Mouse (Mus musculus): ENCODE measurements at regions not wholly inside any gene's neighbourhood (a gene's known extent, or its start where the extent isn't known, plus 50 kb on each side); places are given as distances from the start of the nearest gene placed in this dataset.
A peak's percentile ranks its signal among the peaks of the same experiment; 100 is the strongest.

- ATAC-seq (ENCODE audit: low FRiP score, low TSS enrichment): no peak
- Histone ChIP-seq H3K4me1 (ENCODE audit: insufficient read depth, low read length) (no peaks in the 10 kb centered on the region; the same call in 1 of the 2 replicates), H3K9ac (replicated peaks; ENCODE audit: low read length) (no peak overlapping the region), H3K4me3 (ENCODE audit: low read length) (no peak overlapping the region), H3K36me3 (ENCODE audit: insufficient read depth, low read length) (no peaks in the 10 kb centered on the region), H3K4me2 (replicated peaks; ENCODE audit: low read depth, low read length) (no peak overlapping the region), H3K27ac (ENCODE audit: low read length) (no peak overlapping the region), H3K9me3 (ENCODE audit: low read length) (no peaks in the 10 kb centered on the region), H3K27me3 (ENCODE audit: insufficient read depth, low read length) (no peaks in the 10 kb centered on the region)
- 62% methylated on average over 11 of the region's 11 CpGs for WGBS
These were observed 108.1 kb upstream of the Usp25 start for GRCm38 (mm10) chr16:76905205-76905996.

GRCm38 (mm10) chr16:76899083-76899482, 114.4 kb upstream of the Usp25 start:
- no peaks in the 10 kb centered on the region for H3K27me3 ChIP-seq (ENCODE audit: insufficient read depth, low read length)
- H3K36me3 ChIP-seq (ENCODE audit: insufficient read depth, low read length): no peaks in the 10 kb centered on the region
- H3K4me2 ChIP-seq (replicated peaks; ENCODE audit: low read depth, low read length): no peak overlapping the region; the same call in 1 of the 2 replicates
- WGBS: 13% methylated on average over 7 of the region's 7 CpGs
- H3K9me3 ChIP-seq (ENCODE audit: low read length): no peaks in the 10 kb centered on the region
- no peak overlapping the region for H3K27ac ChIP-seq (ENCODE audit: low read length)
- no peak overlapping the region for H3K9ac ChIP-seq (replicated peaks; ENCODE audit: low read length)
- no peak for ATAC-seq (ENCODE audit: low FRiP score, low TSS enrichment)
- H3K4me3 ChIP-seq (ENCODE audit: low read length): no peak overlapping the region
- peaks cover 6% of the 10 kb centered on the region; the same call in 1 of the 2 replicates for H3K4me1 ChIP-seq (ENCODE audit: insufficient read depth, low read length)

GRCm38 (mm10) chr16:76896305-76896704, 117.2 kb upstream of the Usp25 start:
- Histone ChIP-seq H3K4me1 (ENCODE audit: insufficient read depth, low read length) (peaks cover 6% of the 10 kb centered on the region; the same call in 1 of the 2 replicates), H3K9me3 (ENCODE audit: low read length) (no peaks in the 10 kb centered on the region), H3K27me3 (ENCODE audit: insufficient read depth, low read length) (no peaks in the 10 kb centered on the region), H3K36me3 (ENCODE audit: insufficient read depth, low read length) (no peaks in the 10 kb centered on the region), H3K27ac (ENCODE audit: low read length) (no peak overlapping the region), H3K4me2 (replicated peaks; ENCODE audit: low read depth, low read length) (peak overlapping the region; percentile 37), H3K4me3 (ENCODE audit: low read length) (peak overlapping the region; percentile 10; the same call in 1 of the 2 replicates), H3K9ac (replicated peaks; ENCODE audit: low read length) (peak overlapping the region; percentile 38; the same call in 1 of the 2 replicates)
- WGBS: 10% methylated on average over 13 of the region's 13 CpGs
- ATAC-seq (ENCODE audit: low FRiP score, low TSS enrichment): peak; percentile 86

GRCm38 (mm10) chr16:76895781-76896180, 117.7 kb upstream of the Usp25 start:
- Histone ChIP-seq H3K27me3 (ENCODE audit: insufficient read depth, low read length) (no peaks in the 10 kb centered on the region), H3K4me1 (ENCODE audit: insufficient read depth, low read length) (peaks cover 6% of the 10 kb centered on the region; the same call in 1 of the 2 replicates), H3K36me3 (ENCODE audit: insufficient read depth, low read length) (no peaks in the 10 kb centered on the region), H3K4me3 (ENCODE audit: low read length) (no peak overlapping the region), H3K4me2 (replicated peaks; ENCODE audit: low read depth, low read length) (no peak overlapping the region), H3K27ac (ENCODE audit: low read length) (no peak overlapping the region), H3K9me3 (ENCODE audit: low read length) (no peaks in the 10 kb centered on the region), H3K9ac (replicated peaks; ENCODE audit: low read length) (no peak overlapping the region)
- ATAC-seq (ENCODE audit: low FRiP score, low TSS enrichment): no peak
- WGBS: 49% methylated on average over 5 of the region's 5 CpGs

GRCm38 (mm10) chr16:76878576-76878975, 134.9 kb upstream of the Usp25 start:
- no peak overlapping the region for H3K4me3 ChIP-seq (ENCODE audit: low read length)
- no peaks in the 10 kb centered on the region for H3K9me3 ChIP-seq (ENCODE audit: low read length)
- no peak overlapping the region for H3K27ac ChIP-seq (ENCODE audit: low read length)
- WGBS: 72% methylated on average over 2 of the region's 2 CpGs
- no peaks in the 10 kb centered on the region for H3K4me1 ChIP-seq (ENCODE audit: insufficient read depth, low read length)
- H3K4me2 ChIP-seq (replicated peaks; ENCODE audit: low read depth, low read length): no peak overlapping the region
- H3K36me3 ChIP-seq (ENCODE audit: insufficient read depth, low read length): no peaks in the 10 kb centered on the region
- no peak for ATAC-seq (ENCODE audit: low FRiP score, low TSS enrichment)
- H3K9ac ChIP-seq (replicated peaks; ENCODE audit: low read length): no peak overlapping the region
- H3K27me3 ChIP-seq (ENCODE audit: insufficient read depth, low read length): no peaks in the 10 kb centered on the region

GRCm38 (mm10) chr16:76875397-76876018, 138.0 kb upstream of the Usp25 start:
- no peaks in the 10 kb centered on the region for H3K9me3 ChIP-seq (ENCODE audit: low read length)
- no peak overlapping the region for H3K4me3 ChIP-seq (ENCODE audit: low read length)
- no peaks in the 10 kb centered on the region for H3K27me3 ChIP-seq (ENCODE audit: insufficient read depth, low read length)
- WGBS: 76% methylated on average over 3 of the region's 3 CpGs
- no peaks in the 10 kb centered on the region for H3K36me3 ChIP-seq (ENCODE audit: insufficient read depth, low read length)
- no peak overlapping the region for H3K4me2 ChIP-seq (replicated peaks; ENCODE audit: low read depth, low read length)
- H3K4me1 ChIP-seq (ENCODE audit: insufficient read depth, low read length): no peaks in the 10 kb centered on the region
- H3K27ac ChIP-seq (ENCODE audit: low read length): no peak overlapping the region
- no peak overlapping the region for H3K9ac ChIP-seq (replicated peaks; ENCODE audit: low read length)
- no peak for ATAC-seq (ENCODE audit: low FRiP score, low TSS enrichment)

- H3K36me3 ChIP-seq (ENCODE audit: insufficient read depth, low read length): no peaks in the 10 kb centered on the region
- H3K27me3 ChIP-seq (ENCODE audit: insufficient read depth, low read length): no peaks in the 10 kb centered on the region
- H3K27ac ChIP-seq (ENCODE audit: low read length): no peak overlapping the region
- H3K9ac ChIP-seq (replicated peaks; ENCODE audit: low read length): no peak overlapping the region
- no peak for ATAC-seq (ENCODE audit: low FRiP score, low TSS enrichment)
- WGBS: 34% methylated on average over 4 of the region's 4 CpGs
- no peaks in the 10 kb centered on the region for H3K9me3 ChIP-seq (ENCODE audit: low read length)
- H3K4me2 ChIP-seq (replicated peaks; ENCODE audit: low read depth, low read length): no peak overlapping the region
- H3K4me1 ChIP-seq (ENCODE audit: insufficient read depth, low read length): 0 out of 2 replicates have a peak, but pooled peaks cover 2% of the 10 kb centered on the region
- no peak overlapping the region for H3K4me3 ChIP-seq (ENCODE audit: low read length)
These were observed 147.1 kb upstream of the Usp25 start for GRCm38 (mm10) chr16:76866465-76866802.

GRCm38 (mm10) chr16:76865731-76866464, 147.6 kb upstream of the Usp25 start:
- H3K9me3 ChIP-seq (ENCODE audit: low read length): no peaks in the 10 kb centered on the region
- H3K27me3 ChIP-seq (ENCODE audit: insufficient read depth, low read length): no peaks in the 10 kb centered on the region
- peak; percentile 59 for ATAC-seq (ENCODE audit: low FRiP score, low TSS enrichment)
- 15% methylated on average over 7 of the region's 12 CpGs for WGBS
- no peak overlapping the region for H3K27ac ChIP-seq (ENCODE audit: low read length)
- H3K4me2 ChIP-seq (replicated peaks; ENCODE audit: low read depth, low read length): peak overlapping the region; percentile 42
- 0 out of 2 replicates have a peak overlapping the region, but pooled peaks have one; percentile 37 for H3K9ac ChIP-seq (replicated peaks; ENCODE audit: low read length)
- 0 out of 2 replicates have a peak, but pooled peaks cover 2% of the 10 kb centered on the region for H3K4me1 ChIP-seq (ENCODE audit: insufficient read depth, low read length)
- no peaks in the 10 kb centered on the region for H3K36me3 ChIP-seq (ENCODE audit: insufficient read depth, low read length)
- peak overlapping the region; percentile 19; the same call in 1 of the 2 replicates for H3K4me3 ChIP-seq (ENCODE audit: low read length)

GRCm38 (mm10) chr16:76864392-76864791, 149.1 kb upstream of the Usp25 start:
- Histone ChIP-seq H3K4me2 (replicated peaks; ENCODE audit: low read depth, low read length) (no peak overlapping the region), H3K9ac (replicated peaks; ENCODE audit: low read length) (no peak overlapping the region), H3K27ac (ENCODE audit: low read length) (no peak overlapping the region), H3K4me3 (ENCODE audit: low read length) (no peak overlapping the region), H3K27me3 (ENCODE audit: insufficient read depth, low read length) (no peaks in the 10 kb centered on the region), H3K36me3 (ENCODE audit: insufficient read depth, low read length) (no peaks in the 10 kb centered on the region), H3K4me1 (ENCODE audit: insufficient read depth, low read length) (0 out of 2 replicates have a peak, but pooled peaks cover 2% of the 10 kb centered on the region), H3K9me3 (ENCODE audit: low read length) (no peaks in the 10 kb centered on the region)
- WGBS: 95% methylated on average over 3 of the region's 3 CpGs
- no peak for ATAC-seq (ENCODE audit: low FRiP score, low TSS enrichment)
